Mouse (Mus musculus): ENCODE measurements around the gene Csf2ra. TPM values are rescaled to one million over a fixed set of nuclear protein-coding genes. Genes with fewer than 3 reads are reported as not detected.

Csf2ra gene
- polyA plus RNA-seq, 1 experiment = 0.58 TPM

GRCm38 (mm10) chr19:61265349-61266245 lies 37.4 kb upstream of the Csf2ra start:
- no peak overlapping the region for H3K4me3 ChIP-seq
- H3ac ChIP-seq (ENCODE audit: control insufficient read depth, insufficient read length) = no peak overlapping the region
- no peaks in the 10 kb centered on the region for H3K27me3 ChIP-seq (ENCODE audit: control insufficient read depth, insufficient read depth, insufficient read length)
- H3K36me3 ChIP-seq (ENCODE audit: control insufficient read depth, insufficient read depth) = no peaks in the 10 kb centered on the region
- TF ChIP-seq USF1 (IDR thresholded peaks at IDR 0.05; ENCODE audit: low read depth) (peak; percentile 62), CEBPB (IDR thresholded peaks at IDR 0.05; ENCODE audit: insufficient read depth, poor library complexity, severe bottlenecking) (no peak)
- H3K4me2 ChIP-seq (ENCODE audit: low read depth) = no peak overlapping the region
- H3K79me2 ChIP-seq (ENCODE audit: control insufficient read depth, insufficient read depth) = no peaks in the 10 kb centered on the region

GRCm38 (mm10) chr19:61264933-61265332 lies 36.7 kb upstream of the Csf2ra start:
- H3K36me3 ChIP-seq (ENCODE audit: control insufficient read depth, insufficient read depth) = no peaks in the 10 kb centered on the region
- H3K27me3 ChIP-seq (ENCODE audit: control insufficient read depth, insufficient read depth, insufficient read length) = no peaks in the 10 kb centered on the region
- TF ChIP-seq E2F4 (IDR thresholded peaks at IDR 0.05; ENCODE audit: insufficient read depth) (no peak), MYOG (IDR thresholded peaks at IDR 0.05; ENCODE audit: control insufficient read depth in 1 of 3, insufficient read depth in 1 of 3, insufficient read length in 2 of 3, low read depth in 2 of 3) (no peak), MYOD1 (IDR thresholded peaks at IDR 0.05; ENCODE audit: control insufficient read depth in 1 of 3, insufficient read length in 2 of 3, low read depth in 2 of 3) (no peak)
- H3K4me2 ChIP-seq (ENCODE audit: low read depth) = no peak overlapping the region
- H3K79me2 ChIP-seq (ENCODE audit: control insufficient read depth, insufficient read depth) = no peaks in the 10 kb centered on the region
- no peak overlapping the region for H3ac ChIP-seq (ENCODE audit: control insufficient read depth, insufficient read length)
- no peak overlapping the region for H3K4me3 ChIP-seq

- TF ChIP-seq POLR2AphosphoS2 (IDR thresholded peaks at IDR 0.05; ENCODE audit: insufficient read length, low read depth) = no peak
- TF ChIP-seq SRF (IDR thresholded peaks at IDR 0.05; ENCODE audit: control insufficient read depth, insufficient read length, low read depth) = no peak
- TF ChIP-seq MAX (IDR thresholded peaks at IDR 0.05; ENCODE audit: low read depth) = no peak
- no peak for TF ChIP-seq CEBPB (IDR thresholded peaks at IDR 0.05; ENCODE audit: insufficient read depth, poor library complexity, severe bottlenecking)
- TF ChIP-seq USF1 (IDR thresholded peaks at IDR 0.05; ENCODE audit: low read depth) = no peak
- TF ChIP-seq TCF12 (IDR thresholded peaks at IDR 0.05; ENCODE audit: insufficient read depth, poor library complexity, severe bottlenecking) = no peak
- TF ChIP-seq POLR2A (IDR thresholded peaks at IDR 0.05; ENCODE audit: insufficient read length, low read depth) = no peak
- TF ChIP-seq MYOG (IDR thresholded peaks at IDR 0.05; ENCODE audit: control insufficient read depth in 1 of 3, insufficient read depth in 1 of 3, insufficient read length in 2 of 3, low read depth in 2 of 3) = no peak
- TF ChIP-seq E2F4 (IDR thresholded peaks at IDR 0.05; ENCODE audit: insufficient read depth) = no peak
- no peak for TF ChIP-seq TCF3 (IDR thresholded peaks at IDR 0.05; ENCODE audit: insufficient read length, low read depth)
- TF ChIP-seq MYOD1 (IDR thresholded peaks at IDR 0.05; ENCODE audit: control insufficient read depth in 1 of 3, insufficient read length in 2 of 3, low read depth in 2 of 3) = no peak
- TF ChIP-seq REST (IDR thresholded peaks at IDR 0.05; ENCODE audit: insufficient read depth, insufficient read length) = no peak
- Histone ChIP-seq H3K4me3 (no peak overlapping the region), H3K4me2 (ENCODE audit: low read depth) (no peak overlapping the region), H3ac (ENCODE audit: control insufficient read depth, insufficient read length) (no peak overlapping the region), H3K79me2 (ENCODE audit: control insufficient read depth, insufficient read depth) (no peaks in the 10 kb centered on the region), H3K27me3 (ENCODE audit: control insufficient read depth, insufficient read depth, insufficient read length) (no peaks in the 10 kb centered on the region), H3K36me3 (ENCODE audit: control insufficient read depth, insufficient read depth) (no peaks in the 10 kb centered on the region)
These were observed 36.0 kb upstream of the Csf2ra start for GRCm38 (mm10) chr19:61264227-61264626.

- TF ChIP-seq POLR2AphosphoS2 (IDR thresholded peaks at IDR 0.05; ENCODE audit: insufficient read length, low read depth) (no peak), TCF12 (IDR thresholded peaks at IDR 0.05; ENCODE audit: insufficient read depth, poor library complexity, severe bottlenecking) (no peak), MYOD1 (IDR thresholded peaks at IDR 0.05; ENCODE audit: control insufficient read depth in 1 of 3, insufficient read length in 2 of 3, low read depth in 2 of 3) (no peak), MAX (IDR thresholded peaks at IDR 0.05; ENCODE audit: low read depth) (no peak), MYOG (IDR thresholded peaks at IDR 0.05; ENCODE audit: control insufficient read depth in 1 of 3, insufficient read depth in 1 of 3, insufficient read length in 2 of 3, low read depth in 2 of 3) (no peak), E2F4 (IDR thresholded peaks at IDR 0.05; ENCODE audit: insufficient read depth) (no peak), REST (IDR thresholded peaks at IDR 0.05; ENCODE audit: insufficient read depth, insufficient read length) (no peak), TCF3 (IDR thresholded peaks at IDR 0.05; ENCODE audit: insufficient read length, low read depth) (no peak), POLR2A (IDR thresholded peaks at IDR 0.05; ENCODE audit: insufficient read length, low read depth) (no peak), CEBPB (IDR thresholded peaks at IDR 0.05; ENCODE audit: insufficient read depth, poor library complexity, severe bottlenecking) (no peak), SRF (IDR thresholded peaks at IDR 0.05; ENCODE audit: control insufficient read depth, insufficient read length, low read depth) (no peak), USF1 (IDR thresholded peaks at IDR 0.05; ENCODE audit: low read depth) (no peak)
- H3K36me3 ChIP-seq (ENCODE audit: control insufficient read depth, insufficient read depth) = no peaks in the 10 kb centered on the region
- no peaks in the 10 kb centered on the region for H3K79me2 ChIP-seq (ENCODE audit: control insufficient read depth, insufficient read depth)
These were observed 33.0 kb upstream of the Csf2ra start for GRCm38 (mm10) chr19:61261241-61261640.

GRCm38 (mm10) chr19:61257733-61258132 lies 29.5 kb upstream of the Csf2ra start:
- TF ChIP-seq MAX (IDR thresholded peaks at IDR 0.05; ENCODE audit: low read depth) (no peak), TCF12 (IDR thresholded peaks at IDR 0.05; ENCODE audit: insufficient read depth, poor library complexity, severe bottlenecking) (no peak), POLR2AphosphoS2 (IDR thresholded peaks at IDR 0.05; ENCODE audit: insufficient read length, low read depth) (no peak), REST (IDR thresholded peaks at IDR 0.05; ENCODE audit: insufficient read depth, insufficient read length) (no peak), USF1 (IDR thresholded peaks at IDR 0.05; ENCODE audit: low read depth) (no peak), CEBPB (IDR thresholded peaks at IDR 0.05; ENCODE audit: insufficient read depth, poor library complexity, severe bottlenecking) (no peak), TCF3 (IDR thresholded peaks at IDR 0.05; ENCODE audit: insufficient read length, low read depth) (no peak), E2F4 (IDR thresholded peaks at IDR 0.05; ENCODE audit: insufficient read depth) (no peak), MYOG (IDR thresholded peaks at IDR 0.05; ENCODE audit: control insufficient read depth in 1 of 3, insufficient read depth in 1 of 3, insufficient read length in 2 of 3, low read depth in 2 of 3) (no peak), POLR2A (IDR thresholded peaks at IDR 0.05; ENCODE audit: insufficient read length, low read depth) (no peak), MYOD1 (IDR thresholded peaks at IDR 0.05; ENCODE audit: control insufficient read depth in 1 of 3, insufficient read length in 2 of 3, low read depth in 2 of 3) (no peak), SRF (IDR thresholded peaks at IDR 0.05; ENCODE audit: control insufficient read depth, insufficient read length, low read depth) (no peak)
- Histone ChIP-seq H3ac (ENCODE audit: control insufficient read depth, insufficient read length) (no peak overlapping the region), H3K4me2 (ENCODE audit: low read depth) (no peak overlapping the region), H3K79me2 (ENCODE audit: control insufficient read depth, insufficient read depth) (no peaks in the 10 kb centered on the region), H3K27me3 (ENCODE audit: control insufficient read depth, insufficient read depth, insufficient read length) (no peaks in the 10 kb centered on the region), H3K36me3 (ENCODE audit: control insufficient read depth, insufficient read depth) (no peaks in the 10 kb centered on the region), H3K4me3 (no peak overlapping the region)

More at GRCm38 (mm10) chr19:61261241-61261640, 33.0 kb upstream of the Csf2ra start:
- Histone ChIP-seq H3ac (ENCODE audit: control insufficient read depth, insufficient read length) (no peak overlapping the region), H3K4me2 (ENCODE audit: low read depth) (no peak overlapping the region), H3K27me3 (ENCODE audit: control insufficient read depth, insufficient read depth, insufficient read length) (no peaks in the 10 kb centered on the region), H3K4me3 (no peak overlapping the region)

All from myocyte (in vitro differentiated cells).